Comparison of ENCODE assay signal across 8 mouse cellular contexts in the genomic region with DNA sequence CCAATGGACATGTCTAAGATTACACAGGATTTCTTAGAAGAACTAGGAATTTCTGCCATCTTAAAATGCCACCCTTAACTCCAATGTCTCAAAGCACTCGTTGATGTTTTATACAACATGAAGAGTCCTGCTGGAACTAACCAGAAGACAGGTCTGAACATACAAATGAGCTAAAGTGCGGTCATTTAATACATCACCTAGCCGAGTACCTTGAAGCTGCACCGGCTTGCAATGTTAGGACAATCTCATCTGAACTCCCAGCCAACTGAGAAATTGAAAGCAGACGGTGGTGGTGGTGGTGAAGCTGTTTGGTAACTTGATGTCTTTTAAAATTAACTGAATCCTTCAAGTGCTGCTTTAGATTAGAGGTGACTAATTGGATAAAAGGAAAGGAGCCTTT. TPM values are rescaled to one million over a fixed set of nuclear protein-coding genes. Genes with fewer than 3 reads are reported as not detected.
DNase-seq lines count a peak whose midpoint lies in the region; ATAC-seq and TF ChIP-seq lines count a peak whose summit lies in the region.

No protein-coding gene starts in this region.

- no peak for TF ChIP-seq CTCF in cerebellum, adult 2 months (IDR thresholded peaks at IDR 0.05; ENCODE audit: borderline replicate concordance, insufficient read depth, low read depth, low read length)
- no peak for TF ChIP-seq CTCF in liver, embryonic 14.5 days (IDR thresholded peaks at IDR 0.05; ENCODE audit: low read depth)

- no peak for TF ChIP-seq EP300 in liver, embryonic 14.5 days (IDR thresholded peaks at IDR 0.05; ENCODE audit: low read depth)

- no peak for DNase-seq in cerebellum, adult 2 months
- DNase-seq in cerebellum, postnatal 10 days: no peak
- no peak for DNase-seq in neural tube, embryonic 11.5 days (ENCODE audit: low spot score)
- no peak for DNase-seq in neural tube, embryonic 10.5 days (ENCODE audit: extremely low spot score, low spot score)
- no peak for DNase-seq in liver, embryonic 14.5 days (ENCODE audit: low read depth in 3 of 3, low spot score in 3 of 3)
- DNase-seq in thymus, postnatal 25 days: no peak
- DNase-seq in layer of hippocampus, adult 8-10 months (ENCODE audit: low spot score in 2 of 2): no peak
- DNase-seq in adrenal gland, postnatal 10 days: no peak

- H3K36me3 ChIP-seq in neural tube, embryonic 11.5 days (ENCODE audit: control insufficient read depth, insufficient read depth, low read length): no peaks in the 10 kb centered on the region
- no peaks in the 10 kb centered on the region for H3K36me3 ChIP-seq in liver, embryonic 14.5 days (replicated peaks; ENCODE audit: control insufficient read depth, insufficient read depth, low read depth)

- H3K9ac ChIP-seq in neural tube, embryonic 11.5 days (ENCODE audit: low read length): no peak overlapping the region
- H3K9ac ChIP-seq in liver, embryonic 14.5 days (replicated peaks): no peak overlapping the region

- no peak for TF ChIP-seq POLR2A in cerebellum, adult 2 months (IDR thresholded peaks at IDR 0.05; ENCODE audit: borderline replicate concordance, insufficient read depth, low read length)

- no peaks in the 10 kb centered on the region for H3K9me3 ChIP-seq in neural tube, embryonic 11.5 days (ENCODE audit: control insufficient read depth, low read length)
- H3K9me3 ChIP-seq in liver, embryonic 14.5 days (ENCODE audit: control insufficient read depth, low read length): no peaks in the 10 kb centered on the region

- 27% methylated on average over 5 of the region's 5 CpGs for WGBS in cerebellum, adult 2 months
- 63% methylated on average over 5 of the region's 5 CpGs for WGBS in neural tube, embryonic 11.5 days
- 50% methylated on average over 5 of the region's 5 CpGs for WGBS in liver, embryonic 14.5 days (ENCODE audit: insufficient replicate concordance)

- peak overlapping the region; percentile 99 for H3K4me2 ChIP-seq in neural tube, embryonic 11.5 days (ENCODE audit: low read depth)
- H3K4me2 ChIP-seq in liver, embryonic 14.5 days (ENCODE audit: low read depth): peak overlapping the region; percentile 65

- H3K4me1 ChIP-seq in cerebellum, adult 2 months (ENCODE audit: control insufficient read depth, insufficient read depth, low read length): peaks cover 4% of the 10 kb centered on the region; the same call in 1 of the 2 replicates
- H3K4me1 ChIP-seq in neural tube, embryonic 11.5 days (ENCODE audit: control insufficient read depth, insufficient read depth, low read length): peaks cover 4% of the 10 kb centered on the region; the same call in 1 of the 2 replicates
- H3K4me1 ChIP-seq in liver, embryonic 14.5 days (replicated peaks; ENCODE audit: control insufficient read depth in 2 of 2, insufficient read depth in 2 of 2, low read length in 1 of 2): peaks cover 0 to 4% of the 10 kb centered on the region in 2 experiments; a peak in 1 of 4 replicates

- ATAC-seq in neural tube, embryonic 11.5 days (ENCODE audit: insufficient read depth, low FRiP score, low TSS enrichment): no peak
- ATAC-seq in liver, embryonic 14.5 days (ENCODE audit: insufficient read depth): no peak

- H3K27me3 ChIP-seq in cerebellum, adult 2 months (ENCODE audit: control insufficient read depth, insufficient read depth, low read length): no peaks in the 10 kb centered on the region
- no peaks in the 10 kb centered on the region for H3K27me3 ChIP-seq in neural tube, embryonic 11.5 days (ENCODE audit: control insufficient read depth, insufficient read depth, low read length)
- no peaks in the 10 kb centered on the region for H3K27me3 ChIP-seq in liver, embryonic 14.5 days (ENCODE audit: control insufficient read depth, insufficient read depth, low read length)

- H3K4me3 ChIP-seq in cerebellum, adult 2 months (replicated peaks; ENCODE audit: insufficient read depth, low read depth, low read length): peak overlapping the region; percentile 32
- H3K4me3 ChIP-seq in neural tube, embryonic 11.5 days (ENCODE audit: low read depth, low read length): peak overlapping the region; percentile 65
- H3K4me3 ChIP-seq in liver, embryonic 14.5 days (ENCODE audit: insufficient read depth in 1 of 2, low read depth in 2 of 2, low read length in 2 of 2): peak overlapping the region; percentile 40 to 63

- no peak overlapping the region for H3K27ac ChIP-seq in cerebellum, adult 2 months (ENCODE audit: insufficient read depth, low read length)
- H3K27ac ChIP-seq in neural tube, embryonic 11.5 days (ENCODE audit: low read depth, low read length): no peak overlapping the region
- H3K27ac ChIP-seq in liver, embryonic 14.5 days: no peak overlapping the region

RNA-seq across cellular contexts. Expression of gene Mitf, which starts 0.8 kb away (rescaled TPM):
- 9.5 and 10.2 TPM in 2 replicates for polyA plus RNA-seq in cerebellum, adult 2 months (2012; rRNA removed)
- polyA plus RNA-seq in neural tube, embryonic 11.5 days (2014; fragmentation: Nextera tagmentation; extraction: Ambion mirVana): 1.1 and 1.4 TPM in 2 replicates
- polyA plus RNA-seq in liver, embryonic 14.5 days (2012; rRNA removed): 0.17 and 0.38 TPM in 2 replicates
- polyA plus RNA-seq in liver, embryonic 14.5 days (2014; fragmentation: Nextera tagmentation; extraction: Ambion mirVana): 0.25 and 0.37 TPM in 2 replicates
- 10 to 100 TPM in 3 of 4 experiments, 1 to 10 TPM in 1; 9.7 to 12.9 (median 10.8) TPM for total RNA-seq in layer of hippocampus, adult 8-10 months (2022)
- total RNA-seq in adrenal gland, postnatal 10 days (2021): 1 to 10 TPM; 5.3 to 6.9 TPM
